Mouse (Mus musculus) midbrain, postnatal 0 days (tissue): ENCODE measurements around the gene Galnt11. TPM values are rescaled to one million over a fixed set of nuclear protein-coding genes. Genes with fewer than 3 reads are reported as not detected.
"Not testable (repeated sequence)": the region's sequence is repeated elsewhere in the genome, so short reads cannot be mapped to it uniquely, and the experiment has no call there.

Experiments used
- ATAC-seq: fragments of 200-750 bp; cut with Nextera tagmentation; 2 replicates; pipeline ENCODE4 v1.8.0; 2017; ENCODE audit warnings: moderate number of reproducible peaks, mild to moderate bottlenecking, moderate TSS enrichment, moderate library complexity; ENCODE audit not compliant: low FRiP score
- DNase-seq: peaks from one replicate; pipeline ENCODE4 v3.0.0-alpha.2; 2015; ENCODE audit warnings: low spot score
- H3K27ac ChIP-seq: fragments of 300-500 bp; sonication (generic); 2 replicates; pipeline ENCODE4 v1.5.1; 2014; ENCODE audit warnings: low read depth, mild to moderate bottlenecking, low read length, mixed read lengths
- H3K27me3 ChIP-seq: fragments of 300-500 bp; sonication (generic); 2 replicates; pipeline ENCODE4 v1.6.1; 2014; ENCODE audit warnings: low read length, control low read depth, mixed read lengths; ENCODE audit not compliant: insufficient read depth
- H3K36me3 ChIP-seq: fragments of 300-500 bp; sonication (generic); 2 replicates; pipeline ENCODE4 v1.6.1; 2014; ENCODE audit warnings: low read length, control low read depth, mixed read lengths; ENCODE audit not compliant: insufficient read depth
- H3K4me1 ChIP-seq: fragments of 300-500 bp; sonication (generic); 2 replicates; pipeline ENCODE4 v1.6.1; 2014; ENCODE audit warnings: mild to moderate bottlenecking, control low read depth, antibody characterized with exemption, low read length, mixed read lengths; ENCODE audit not compliant: insufficient read depth
- H3K4me2 ChIP-seq: fragments of 300-500 bp; sonication (generic); 2 replicates; pipeline ENCODE4 v1.6.1; 2014; ENCODE audit warnings: low read depth, mild to moderate bottlenecking, low read length, mixed read lengths; ENCODE audit not compliant: poor library complexity, severe bottlenecking
- H3K4me3 ChIP-seq: fragments of 300-500 bp; sonication (generic); 2 replicates; pipeline ENCODE4 v1.5.1; 2014; ENCODE audit warnings: low read depth, mild to moderate bottlenecking, low read length, moderate library complexity
- H3K9ac ChIP-seq: fragments of 300-500 bp; sonication (generic); replicated peaks from 2 replicates; pipeline ENCODE4 v1.6.1; 2014; ENCODE audit warnings: mild to moderate bottlenecking, low read length, moderate library complexity, mixed read lengths; ENCODE audit not compliant: poor library complexity, severe bottlenecking
- H3K9me3 ChIP-seq: fragments of 300-500 bp; sonication (generic); 2 replicates; pipeline ENCODE4 v1.6.1; 2016; ENCODE audit warnings: low read length, control low read depth
- CTCF ChIP-seq: IDR thresholded peaks from 2 replicates; pipeline ENCODE4 v1.5.1; 2016; ENCODE audit warnings: antibody characterized with exemption, mild to moderate bottlenecking
- WGBS: fragments of 180-500 bp; shearing (Covaris S2); extraction: QIAGEN DNeasy Blood & Tissue Kit; methylation state at CpG from one replicate; pipeline ENCODE4 v1.1.7; 2014; 5-methylcytosine and 5-hydroxymethylcytosine counted together
- polyA plus RNA-seq: library from polyadenylated mRNA; unstranded; fragments of >200 nt; fragmentation: Nextera tagmentation; extraction: Ambion mirVana; gene quantifications from 2 replicates; pipeline ENCODE4 v1.2.1, GENCODE M21; 2015
- total RNA-seq: library from RNA; depleted of rRNA; stranded (reverse); fragments of >200 nt; gene quantifications from 2 replicates; pipeline ENCODE4 v1.2.3, GENCODE M21; 2014; rRNA removed

The Galnt11 gene
- 67.3 and 77.0 TPM in 2 replicates for total RNA-seq
- polyA plus RNA-seq, result 56.9 and 61.0 TPM in 2 replicates

GRCm38 (mm10) chr5:25221604-25222003 lies at the start of gene Galnt11:
Gene Galnt11, plus strand, starts transcription at chr5:25221904.
- Histone ChIP-seq H3K9me3 (no peaks in the 10 kb centered on the region), H3K27ac (peak within 1 kb of the TSS; percentile 77), H3K4me1 (peaks cover 8% of the 10 kb centered on the region), H3K9ac (peak within 1 kb of the TSS; percentile 65), H3K4me3 (peak within 1 kb of the TSS; percentile 51), H3K27me3 (no peaks in the 10 kb centered on the region), H3K4me2 (peak within 1 kb of the TSS; percentile 68), H3K36me3 (no peaks in the 10 kb centered on the region)
- ATAC-seq (no peak), DNase-seq (no peak)
- TF ChIP-seq CTCF, result no peak
- 87% methylated on average over 3 of the region's 3 CpGs for WGBS

GRCm38 (mm10) chr5:25177937-25178336 lies 43.8 kb upstream of the Galnt11 start:
- DNase-seq, H3K9me3 ChIP-seq, H3K4me2 ChIP-seq, H3K36me3 ChIP-seq, H3K27me3 ChIP-seq, H3K27ac ChIP-seq, H3K9ac ChIP-seq, ATAC-seq, H3K4me1 ChIP-seq, H3K4me3 ChIP-seq: not testable (repeated sequence)
- WGBS, result 92% methylated on average over 5 of the region's 5 CpGs

- H3K27ac ChIP-seq, H3K4me1 ChIP-seq, H3K4me2 ChIP-seq, ATAC-seq, H3K9ac ChIP-seq, H3K27me3 ChIP-seq, H3K36me3 ChIP-seq, H3K4me3 ChIP-seq, H3K9me3 ChIP-seq, DNase-seq: not testable (repeated sequence)
- WGBS, result 93% methylated on average over 4 of the region's 4 CpGs
Measured at GRCm38 (mm10) chr5:25178543-25178942, 43.2 kb upstream of the Galnt11 start.

- no peak for TF ChIP-seq CTCF
- ATAC-seq, result no peak
- Histone ChIP-seq H3K4me2 (no peak overlapping the region), H3K9ac (no peak overlapping the region), H3K4me1 (no peaks in the 10 kb centered on the region), H3K27ac (no peak overlapping the region), H3K4me3 (no peak overlapping the region), H3K9me3 (no peaks in the 10 kb centered on the region), H3K27me3 (no peaks in the 10 kb centered on the region), H3K36me3 (no peaks in the 10 kb centered on the region)
- no peak for DNase-seq
- WGBS, result 97% methylated on average over 4 of the region's 4 CpGs
Measured at GRCm38 (mm10) chr5:25179284-25179683, 42.4 kb upstream of the Galnt11 start.

- H3K36me3 ChIP-seq, result no peaks in the 10 kb centered on the region
- no peak overlapping the region for H3K4me2 ChIP-seq
- no peaks in the 10 kb centered on the region for H3K27me3 ChIP-seq
- DNase-seq (no peak), ATAC-seq (no peak)
- no peak overlapping the region for H3K9ac ChIP-seq
- no peaks in the 10 kb centered on the region for H3K9me3 ChIP-seq
- H3K4me1 ChIP-seq, result no peaks in the 10 kb centered on the region
- no peak for TF ChIP-seq CTCF
- H3K4me3 ChIP-seq, result no peak overlapping the region
- no peak overlapping the region for H3K27ac ChIP-seq
- 87% methylated on average over 3 of the region's 3 CpGs for WGBS
Measured at GRCm38 (mm10) chr5:25179936-25180488, 41.7 kb upstream of the Galnt11 start.

DNA sequence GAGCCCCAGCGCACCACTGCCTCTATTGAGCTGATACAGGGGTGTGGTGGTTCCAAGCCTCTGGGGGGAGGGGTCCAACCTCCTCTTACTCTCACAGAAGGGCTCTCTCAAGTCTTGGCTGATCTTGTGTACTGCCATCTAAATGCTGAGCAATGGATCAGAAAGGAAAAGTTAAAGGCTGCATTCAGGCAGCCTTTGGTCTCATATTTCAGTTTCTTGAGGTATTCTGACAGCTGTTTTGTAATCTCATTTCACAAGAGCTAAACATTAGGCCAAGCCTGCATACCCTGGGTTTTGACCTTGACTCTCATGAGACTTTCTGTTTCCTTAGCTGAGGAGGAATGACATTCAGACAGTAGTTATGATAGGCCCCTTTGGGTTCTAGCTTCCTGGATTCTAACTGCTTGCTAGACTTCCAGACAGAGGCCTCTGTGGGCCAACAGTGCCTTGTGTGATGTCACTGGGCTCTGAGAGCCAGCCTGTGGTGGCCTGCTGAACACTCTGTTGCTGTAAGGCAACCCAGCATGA lies 40.6 kb upstream of the Galnt11 start, which contains the start of gene Galntl5:
Gene Galntl5, plus strand, starts transcription at position 457 of the 528 bp plus-strand sequence.
- WGBS, result 89% methylated on average over 1 of the region's 1 CpGs
- Histone ChIP-seq H3K9me3 (no peaks in the 10 kb centered on the region), H3K27me3 (no peaks in the 10 kb centered on the region), H3K4me2 (no peak within 1 kb of the TSS), H3K36me3 (no peaks in the 10 kb centered on the region), H3K27ac (no peak within 1 kb of the TSS), H3K4me3 (no peak within 1 kb of the TSS), H3K4me1 (no peaks in the 10 kb centered on the region), H3K9ac (no peak within 1 kb of the TSS)
- ATAC-seq, result no peak
- DNase-seq, result no peak
- TF ChIP-seq CTCF, result no peak
